Mouse (Mus musculus) lung, postnatal 14 days (tissue): ENCODE data around the gene Sdk1.
A peak's percentile ranks its signal among the peaks of the same experiment; 100 is the strongest.

Experiments
- DNase-seq: peaks from one replicate; pipeline ENCODE4 v3.0.0; 2021

Sdk1 gene

GRCm38 (mm10) chr5:141649831-141650375, 408.6 kb downstream of the Sdk1 start:
- no peak for DNase-seq

GRCm38 (mm10) chr5:141651690-141652377, 410.5 kb downstream of the Sdk1 start:
- no peak for DNase-seq

- no peak for DNase-seq
Measured at GRCm38 (mm10) chr5:141676371-141676770, 435.1 kb downstream of the Sdk1 start.

- DNase-seq: no peak
Measured at GRCm38 (mm10) chr5:141677034-141677433, 435.7 kb downstream of the Sdk1 start.

GRCm38 (mm10) chr5:141677841-141678240, 436.6 kb downstream of the Sdk1 start:
- DNase-seq: no peak

- DNase-seq: no peak
Measured at GRCm38 (mm10) chr5:141686876-141687420, 445.7 kb downstream of the Sdk1 start.

- no peak for DNase-seq
Measured at GRCm38 (mm10) chr5:141689442-141690105, 448.3 kb downstream of the Sdk1 start.

- peak; percentile 20 for DNase-seq
Measured at GRCm38 (mm10) chr5:141691482-141691975, 450.2 kb downstream of the Sdk1 start.

GRCm38 (mm10) chr5:141693716-141694115, 452.4 kb downstream of the Sdk1 start:
- DNase-seq: no peak

GRCm38 (mm10) chr5:141694901-141695300, 453.6 kb downstream of the Sdk1 start:
- no peak for DNase-seq

GRCm38 (mm10) chr5:141698406-141698805, 457.1 kb downstream of the Sdk1 start:
- no peak for DNase-seq

- no peak for DNase-seq
Measured at GRCm38 (mm10) chr5:141720751-141721150, 479.5 kb downstream of the Sdk1 start.

- DNase-seq: no peak
Measured at GRCm38 (mm10) chr5:141727968-141728367, 486.7 kb downstream of the Sdk1 start.

GRCm38 (mm10) chr5:141730006-141730405, 488.7 kb downstream of the Sdk1 start:
- no peak for DNase-seq

- no peak for DNase-seq
Measured at GRCm38 (mm10) chr5:141738725-141739124, 497.4 kb downstream of the Sdk1 start.

GRCm38 (mm10) chr5:141748793-141749192, 507.5 kb downstream of the Sdk1 start:
- no peak for DNase-seq

GRCm38 (mm10) chr5:141754278-141754677, 513.0 kb downstream of the Sdk1 start:
- no peak for DNase-seq

- peak; percentile 41 for DNase-seq
Measured at GRCm38 (mm10) chr5:141758885-141759284, 517.6 kb downstream of the Sdk1 start.

- DNase-seq: no peak
Measured at GRCm38 (mm10) chr5:141764111-141764510, 522.8 kb downstream of the Sdk1 start.

GRCm38 (mm10) chr5:141768761-141769515, 527.6 kb downstream of the Sdk1 start:
- peak; percentile 19 for DNase-seq

- no peak for DNase-seq
Measured at GRCm38 (mm10) chr5:141771516-141771915, 530.2 kb downstream of the Sdk1 start.

- no peak for DNase-seq
Measured at GRCm38 (mm10) chr5:141778231-141778630, 536.9 kb downstream of the Sdk1 start.

GRCm38 (mm10) chr5:141781142-141781541, 539.9 kb downstream of the Sdk1 start:
- no peak for DNase-seq
